Mouse (Mus musculus) skeletal muscle tissue, adult 2 months (tissue): ENCODE measurements around the gene Ctdspl.

Experiments used
- DNase-seq: peaks from one replicate; pipeline ENCODE4 v3.0.0-alpha.2; 2012; ENCODE audit warnings: low read depth, low spot score

The Ctdspl gene

GRCm38 (mm10) chr9:118926111-118926650 is at the start of gene Ctdspl:
Gene Ctdspl (plus strand): TSS chr9:118926453.
- DNase-seq, result no peak

- DNase-seq, result no peak
Measured at GRCm38 (mm10) chr9:118876902-118877301, 49.4 kb upstream of the Ctdspl start.

- DNase-seq, result peak; percentile 36
Measured at GRCm38 (mm10) chr9:118877365-118878008, 48.8 kb upstream of the Ctdspl start.

GRCm38 (mm10) chr9:118878596-118878995 is 47.7 kb upstream of the Ctdspl start:
- no peak for DNase-seq

- DNase-seq, result no peak
Measured at GRCm38 (mm10) chr9:118881281-118881945, 44.8 kb upstream of the Ctdspl start.

- DNase-seq, result no peak
Measured at GRCm38 (mm10) chr9:118881946-118882284, 44.3 kb upstream of the Ctdspl start.

- no peak for DNase-seq
Measured at GRCm38 (mm10) chr9:118883150-118883549, 43.1 kb upstream of the Ctdspl start.

- peak; percentile 67 for DNase-seq
Measured at GRCm38 (mm10) chr9:118885785-118886184, 40.5 kb upstream of the Ctdspl start.

- peak; percentile 80 for DNase-seq
Measured at GRCm38 (mm10) chr9:118887201-118887600, 39.1 kb upstream of the Ctdspl start.

GRCm38 (mm10) chr9:118887734-118888133 is 38.5 kb upstream of the Ctdspl start:
- no peak for DNase-seq

GRCm38 (mm10) chr9:118890149-118890548 is 36.1 kb upstream of the Ctdspl start:
- DNase-seq, result no peak

GRCm38 (mm10) chr9:118890645-118891044 is 35.6 kb upstream of the Ctdspl start:
- no peak for DNase-seq

- DNase-seq, result no peak
Measured at GRCm38 (mm10) chr9:118891068-118891467, 35.2 kb upstream of the Ctdspl start.

GRCm38 (mm10) chr9:118891593-118891992 is 34.7 kb upstream of the Ctdspl start:
- peak; percentile 46 for DNase-seq

GRCm38 (mm10) chr9:118895101-118895500 is 31.2 kb upstream of the Ctdspl start:
- no peak for DNase-seq

- no peak for DNase-seq
Measured at GRCm38 (mm10) chr9:118900677-118901076, 25.6 kb upstream of the Ctdspl start.

GRCm38 (mm10) chr9:118901917-118902316 is 24.3 kb upstream of the Ctdspl start:
- DNase-seq, result no peak

- peak; percentile 61 for DNase-seq
Measured at GRCm38 (mm10) chr9:118907934-118908620, 18.2 kb upstream of the Ctdspl start.

GRCm38 (mm10) chr9:118913048-118913447 is 13.2 kb upstream of the Ctdspl start:
- no peak for DNase-seq

- no peak for DNase-seq
Measured at GRCm38 (mm10) chr9:118913613-118914012, 12.6 kb upstream of the Ctdspl start.

GRCm38 (mm10) chr9:118914589-118914988 is 11.7 kb upstream of the Ctdspl start:
- DNase-seq, result no peak

- no peak for DNase-seq
Measured at GRCm38 (mm10) chr9:118915290-118915689, 11.0 kb upstream of the Ctdspl start.
